Mouse (Mus musculus): Measurements from ENCODE around the gene Rnf2. TPM values are rescaled to one million over a fixed set of nuclear protein-coding genes. Genes with fewer than 3 reads are reported as not detected.

Gene Rnf2
- total and polyA plus RNA-seq, 3 experiments: 27.5 to 78.2 (median 30.7) TPM

DNA sequence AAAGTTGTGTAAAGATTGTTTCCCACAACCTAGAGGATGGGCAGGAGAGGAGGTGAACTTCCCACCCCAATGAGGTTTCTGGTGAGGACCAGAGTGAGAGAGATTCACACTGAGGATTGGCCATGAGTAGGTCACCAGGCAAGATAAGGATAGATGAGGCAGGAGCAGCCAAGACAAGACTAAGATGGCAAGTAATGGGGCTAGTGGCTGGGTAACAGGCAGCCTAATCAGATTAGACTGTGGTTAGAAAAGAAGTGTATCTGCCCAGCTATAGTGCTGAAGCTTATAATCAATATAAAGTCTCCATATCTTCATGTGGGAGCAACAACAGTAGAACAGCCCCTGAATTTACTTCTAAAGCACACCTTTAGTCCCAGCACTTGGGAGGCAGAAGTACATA, 6.9 kb downstream of the Rnf2 start:
- H3K27me3 ChIP-seq (ENCODE audit: control insufficient read depth in 1 of 2, insufficient read depth in 2 of 2, low read length in 2 of 2): no peaks in the 10 kb centered on the region
- H3K36me3 ChIP-seq (ENCODE audit: control insufficient read depth in 1 of 2, insufficient read depth in 2 of 2, low read length in 2 of 2): peaks cover 0 to 29% of the 10 kb centered on the region in 2 experiments; a peak in 2 of 4 replicates
- no peak overlapping the region for H3K4me3 ChIP-seq (ENCODE audit: control insufficient read depth in 1 of 2, insufficient read depth in 1 of 2, low read depth in 2 of 2, low read length in 2 of 2)
- no peak overlapping the region for H3K27ac ChIP-seq (ENCODE audit: control insufficient read depth, low read depth, low read length)
- H3K4me1 ChIP-seq (ENCODE audit: control insufficient read depth in 1 of 2, insufficient read depth in 2 of 2, low read length in 2 of 2): peaks cover 13 to 19% of the 10 kb centered on the region in 2 experiments
- H3K9ac ChIP-seq (ENCODE audit: control insufficient read depth, low read depth, low read length, poor library complexity, severe bottlenecking): no peak overlapping the region
- H3K79me2 ChIP-seq (ENCODE audit: control insufficient read depth, insufficient read depth, low read length, poor library complexity): peaks cover 56% of the 10 kb centered on the region
- DNase-seq (ENCODE audit: low read depth, low spot score): no peak
- no peak for TF ChIP-seq SMC3 (IDR thresholded peaks at IDR 0.05; ENCODE audit: low read depth, low read length)
- no peak for TF ChIP-seq ELF1 (IDR thresholded peaks at IDR 0.05; ENCODE audit: low read depth, low read length)
- no peak for TF ChIP-seq CHD2 (IDR thresholded peaks at IDR 0.05; ENCODE audit: low read length)
- TF ChIP-seq EP300 (IDR thresholded peaks at IDR 0.05; ENCODE audit: low read depth in 1 of 2, low read length in 2 of 2): no peak
- no peak for TF ChIP-seq ZMIZ1 (IDR thresholded peaks at IDR 0.05; ENCODE audit: low read depth, low read length)
- H3K9me3 ChIP-seq (replicated peaks; ENCODE audit: insufficient read depth, low read length): no peaks in the 10 kb centered on the region

DNA sequence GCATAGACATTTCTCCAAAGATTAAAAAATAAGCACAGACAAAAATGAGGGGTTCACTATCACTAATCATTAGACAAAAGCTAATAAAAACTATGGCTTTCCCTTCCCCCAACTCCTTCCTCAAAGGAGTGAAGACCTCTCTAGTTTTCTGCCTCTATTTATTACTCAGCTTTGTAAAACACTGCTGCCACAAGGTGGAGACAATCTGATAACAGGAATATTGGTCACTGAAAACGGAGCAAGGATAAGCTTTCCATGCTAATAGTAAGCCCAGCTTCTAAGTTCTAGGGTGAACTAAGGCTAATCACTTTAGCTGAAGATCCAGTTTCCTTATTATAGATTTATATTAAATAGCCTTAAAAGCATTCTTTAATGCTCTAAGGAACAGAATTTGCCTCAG, 8.3 kb downstream of the Rnf2 start:
- no peak overlapping the region for H3K27ac ChIP-seq (ENCODE audit: control insufficient read depth, low read depth, low read length)
- DNase-seq (ENCODE audit: low read depth, low spot score): peak; percentile 47
- peaks cover 49% of the 10 kb centered on the region for H3K79me2 ChIP-seq (ENCODE audit: control insufficient read depth, insufficient read depth, low read length, poor library complexity)
- no peaks in the 10 kb centered on the region for H3K9me3 ChIP-seq (replicated peaks; ENCODE audit: insufficient read depth, low read length)
- H3K27me3 ChIP-seq (ENCODE audit: control insufficient read depth in 1 of 2, insufficient read depth in 2 of 2, low read length in 2 of 2): no peaks in the 10 kb centered on the region
- no peak overlapping the region for H3K4me3 ChIP-seq (ENCODE audit: control insufficient read depth in 1 of 2, insufficient read depth in 1 of 2, low read depth in 2 of 2, low read length in 2 of 2)
- H3K9ac ChIP-seq (ENCODE audit: control insufficient read depth, low read depth, low read length, poor library complexity, severe bottlenecking): no peak overlapping the region
- H3K36me3 ChIP-seq (ENCODE audit: control insufficient read depth in 1 of 2, insufficient read depth in 2 of 2, low read length in 2 of 2): peaks cover 0 to 24% of the 10 kb centered on the region in 2 experiments; a peak in 3 of 4 replicates
- H3K4me1 ChIP-seq (ENCODE audit: control insufficient read depth in 1 of 2, insufficient read depth in 2 of 2, low read length in 2 of 2): peaks cover 10 to 18% of the 10 kb centered on the region in 2 experiments
- TF ChIP-seq MAZ (IDR thresholded peaks at IDR 0.05; ENCODE audit: low read depth, low read length) (no peak), EP300 (IDR thresholded peaks at IDR 0.05; ENCODE audit: low read depth in 1 of 2, low read length in 2 of 2) (no peak), MEF2A (IDR thresholded peaks at IDR 0.05; ENCODE audit: extremely low read depth, insufficient replicate concordance, low read depth, low read length, poor library complexity, severe bottlenecking) (no peak), MYB (IDR thresholded peaks at IDR 0.05; ENCODE audit: low read depth, low read length) (no peak), POLR2AphosphoS2 (IDR thresholded peaks at IDR 0.05; ENCODE audit: low read length) (no peak), CTCF (IDR thresholded peaks at IDR 0.05 in 2 of 3, conservative IDR thresholded peaks at IDR 0.05 in 1 of 3; ENCODE audit: control insufficient read depth in 1 of 3, insufficient read depth in 1 of 3, low read depth in 2 of 3, low read length in 3 of 3, poor library complexity in 1 of 3, severe bottlenecking in 1 of 3) (peak in 1 of 3 experiments; percentile 56; a peak in 2 of 6 replicates), E2F4 (IDR thresholded peaks at IDR 0.05; ENCODE audit: borderline replicate concordance, low read depth, low read length) (no peak), CHD2 (IDR thresholded peaks at IDR 0.05; ENCODE audit: low read length) (no peak), MAFK (IDR thresholded peaks at IDR 0.05; ENCODE audit: borderline replicate concordance, low read depth, low read length) (no peak), ZNF384 (IDR thresholded peaks at IDR 0.05; ENCODE audit: low read depth, low read length) (no peak), JUND (IDR thresholded peaks at IDR 0.05; ENCODE audit: low read depth, low read length) (no peak), GABPA (IDR thresholded peaks at IDR 0.05; ENCODE audit: low read depth, low read length) (no peak), RCOR1 (IDR thresholded peaks at IDR 0.05; ENCODE audit: low read depth, low read length) (no peak), ZC3H11A (IDR thresholded peaks at IDR 0.05; ENCODE audit: low read depth, low read length) (no peak), ELF1 (IDR thresholded peaks at IDR 0.05; ENCODE audit: low read depth, low read length) (no peak), RAD21 (IDR thresholded peaks at IDR 0.05; ENCODE audit: low read depth, low read length) (peak; percentile 14), BHLHE40 (IDR thresholded peaks at IDR 0.05; ENCODE audit: borderline replicate concordance, low read depth, low read length) (no peak), TCF12 (IDR thresholded peaks at IDR 0.05; ENCODE audit: low read depth, low read length) (no peak), SMC3 (IDR thresholded peaks at IDR 0.05; ENCODE audit: low read depth, low read length) (peak; percentile 61), USF1 (IDR thresholded peaks at IDR 0.05; ENCODE audit: low read depth, low read length) (no peak), ZKSCAN1 (IDR thresholded peaks at IDR 0.05; ENCODE audit: low read depth, low read length) (no peak), GATA1 (IDR thresholded peaks at IDR 0.05; ENCODE audit: low read depth, low read length) (peak; percentile 55; the same call in 1 of the 2 replicates), MYC (IDR thresholded peaks at IDR 0.05; ENCODE audit: low read depth, low read length) (no peak), TBP (IDR thresholded peaks at IDR 0.05; ENCODE audit: low read depth, low read length) (no peak), HCFC1 (IDR thresholded peaks at IDR 0.05; ENCODE audit: low read depth, low read length) (no peak), USF2 (IDR thresholded peaks at IDR 0.05; ENCODE audit: borderline replicate concordance in 1 of 2, insufficient read depth in 1 of 2, low read depth in 1 of 2, low read length in 2 of 2) (no peak), UBTF (IDR thresholded peaks at IDR 0.05; ENCODE audit: borderline replicate concordance, insufficient read depth, low read depth, low read length) (no peak), POLR2A (IDR thresholded peaks at IDR 0.05; ENCODE audit: control insufficient read depth in 1 of 2, insufficient read depth in 1 of 2, low read depth in 1 of 2, low read length in 2 of 2, poor library complexity in 1 of 2) (no peak), TAL1 (IDR thresholded peaks at IDR 0.05; ENCODE audit: low read length) (peak; percentile 27), SIN3A (IDR thresholded peaks at IDR 0.05; ENCODE audit: low read length) (peak; percentile 21; the same call in 1 of the 2 replicates)

All from MEL (cell line).